Mouse (Mus musculus): ENCODE results near the gene Pdcd2. TPM values are rescaled to one million over a fixed set of nuclear protein-coding genes. Genes with fewer than 3 reads are reported as not detected.

The Pdcd2 gene
- 18.2 and 44.2 TPM in 2 replicates for polyA plus RNA-seq (2012; rRNA removed)

GRCm38 (mm10) chr17:15526986-15527810 is at the start of gene Pdcd2:
Gene Pdcd2 (minus strand): TSS chr17:15527301.

GRCm38 (mm10) chr17:15564014-15564927 is 37.2 kb upstream of the Pdcd2 start, which contains the start of gene Prdm9:
Gene Prdm9 (minus strand): TSS chr17:15564354.

GRCm38 (mm10) chr17:15499656-15500394 is 27.3 kb downstream of the Pdcd2 start, which contains the start of the genes Psmb1 and Tbp:
Gene Psmb1 (minus strand): TSS chr17:15499751.
Gene Tbp (plus strand): TSS chr17:15499888.

Other genes with a start within 250 kb of the Pdcd2 start
- 4.2 and 7.6 TPM in 2 replicates for gene Dll1, start 150.4 kb downstream of the Pdcd2 start, polyA plus RNA-seq (2012; rRNA removed)
- 2.1 and 2.7 TPM in 2 replicates for gene Fam120b, start 131.1 kb downstream of the Pdcd2 start, polyA plus RNA-seq (2012; rRNA removed)
- 14.0 and 17.8 TPM in 2 replicates for gene Psmb1, start 27.6 kb downstream of the Pdcd2 start, polyA plus RNA-seq (2012; rRNA removed)
- gene Tbp, start 27.4 kb downstream of the Pdcd2 start, polyA plus RNA-seq (2012; rRNA removed): 8.4 and 9.5 TPM in 2 replicates
- gene Prdm9, start 37.1 kb upstream of the Pdcd2 start, polyA plus RNA-seq (2012; rRNA removed): 1.7 and 4.0 TPM in 2 replicates
- 4.0 and 5.6 TPM in 2 replicates for gene Chd1, start 177.7 kb upstream of the Pdcd2 start, polyA plus RNA-seq (2012; rRNA removed)

All from stomach, adult 2 months (tissue).